Mouse (Mus musculus): Measurements from ENCODE around the gene Hnrnpa1.

- no peak for TF ChIP-seq CTCF (IDR thresholded peaks at IDR 0.05)
- TF ChIP-seq POLR2A (IDR thresholded peaks at IDR 0.05; ENCODE audit: insufficient read depth, low read depth, low read length): peak; percentile 80
- TF ChIP-seq EP300 (IDR thresholded peaks at IDR 0.05; ENCODE audit: insufficient read depth, low read depth, low read length): peak; percentile 46; the same call in 1 of the 2 replicates
Measured at GRCm38 (mm10) chr15:103239685-103240159, 510 bp upstream of the Hnrnpa1 start, which contains the start of gene Cbx5.
